Mouse (Mus musculus): Measurements from ENCODE around the gene Ap2b1.
"Not testable (repeated sequence)": the region's sequence is repeated elsewhere in the genome, so short reads cannot be mapped to it uniquely, and the experiment has no call there.

The Ap2b1 gene

GRCm38 (mm10) chr11:83302124-83302523, 3.3 kb downstream of the Ap2b1 start:
- DNase-seq: no peak

GRCm38 (mm10) chr11:83302526-83303251, 3.9 kb downstream of the Ap2b1 start, which contains the start of gene Pex12:
TSS of gene Pex12 (minus strand) at chr11:83302586.
- peak; percentile 98 for DNase-seq

- DNase-seq: peak; percentile 9
Measured at GRCm38 (mm10) chr11:83303751-83304150, 4.9 kb downstream of the Ap2b1 start.

GRCm38 (mm10) chr11:83304485-83304884, 5.7 kb downstream of the Ap2b1 start:
- no peak for DNase-seq

GRCm38 (mm10) chr11:83306700-83307253, 8.0 kb downstream of the Ap2b1 start:
- DNase-seq: no peak

- no peak for DNase-seq
Measured at GRCm38 (mm10) chr11:83312471-83312870, 13.6 kb downstream of the Ap2b1 start.

- no peak for DNase-seq
Measured at GRCm38 (mm10) chr11:83319048-83319447, 20.2 kb downstream of the Ap2b1 start.

GRCm38 (mm10) chr11:83326692-83327091, 27.9 kb downstream of the Ap2b1 start:
- not testable (repeated sequence) for DNase-seq

GRCm38 (mm10) chr11:83327427-83327826, 28.6 kb downstream of the Ap2b1 start:
- peak; percentile 85 for DNase-seq

- DNase-seq: no peak
Measured at GRCm38 (mm10) chr11:83335826-83336225, 37.0 kb downstream of the Ap2b1 start.

- no peak for DNase-seq
Measured at GRCm38 (mm10) chr11:83339705-83340104, 40.9 kb downstream of the Ap2b1 start.

GRCm38 (mm10) chr11:83341716-83342245, 43.0 kb downstream of the Ap2b1 start:
- DNase-seq: peak; percentile 83

- no peak for DNase-seq
Measured at GRCm38 (mm10) chr11:83355428-83355827, 56.6 kb downstream of the Ap2b1 start.

- peak; percentile 81 for DNase-seq
Measured at GRCm38 (mm10) chr11:83357421-83357820, 58.6 kb downstream of the Ap2b1 start.

- no peak for DNase-seq
Measured at GRCm38 (mm10) chr11:83364656-83365055, 65.8 kb downstream of the Ap2b1 start.

- peak; percentile 96 for DNase-seq
Measured at GRCm38 (mm10) chr11:83371267-83371666, 72.4 kb downstream of the Ap2b1 start.

GRCm38 (mm10) chr11:83379745-83380341, 81.0 kb downstream of the Ap2b1 start:
- DNase-seq: no peak

GRCm38 (mm10) chr11:83382876-83383531, 84.2 kb downstream of the Ap2b1 start:
- no peak for DNase-seq

GRCm38 (mm10) chr11:83383532-83383887, 84.7 kb downstream of the Ap2b1 start:
- DNase-seq: no peak

GRCm38 (mm10) chr11:83393062-83393461, 94.2 kb downstream of the Ap2b1 start:
- DNase-seq: no peak

GRCm38 (mm10) chr11:83394802-83395439, 96.1 kb downstream of the Ap2b1 start:
- peak; percentile 77 for DNase-seq

GRCm38 (mm10) chr11:83397626-83398025, 98.8 kb downstream of the Ap2b1 start:
- DNase-seq: no peak

- no peak for DNase-seq
Measured at GRCm38 (mm10) chr11:83398724-83399123, 99.9 kb downstream of the Ap2b1 start.
